Mouse (Mus musculus): ENCODE measurements at regions not wholly inside any gene's neighbourhood (a gene's known extent, or its start where the extent isn't known, plus 50 kb on each side); places are given as distances from the start of the nearest gene placed in this dataset.

DNA sequence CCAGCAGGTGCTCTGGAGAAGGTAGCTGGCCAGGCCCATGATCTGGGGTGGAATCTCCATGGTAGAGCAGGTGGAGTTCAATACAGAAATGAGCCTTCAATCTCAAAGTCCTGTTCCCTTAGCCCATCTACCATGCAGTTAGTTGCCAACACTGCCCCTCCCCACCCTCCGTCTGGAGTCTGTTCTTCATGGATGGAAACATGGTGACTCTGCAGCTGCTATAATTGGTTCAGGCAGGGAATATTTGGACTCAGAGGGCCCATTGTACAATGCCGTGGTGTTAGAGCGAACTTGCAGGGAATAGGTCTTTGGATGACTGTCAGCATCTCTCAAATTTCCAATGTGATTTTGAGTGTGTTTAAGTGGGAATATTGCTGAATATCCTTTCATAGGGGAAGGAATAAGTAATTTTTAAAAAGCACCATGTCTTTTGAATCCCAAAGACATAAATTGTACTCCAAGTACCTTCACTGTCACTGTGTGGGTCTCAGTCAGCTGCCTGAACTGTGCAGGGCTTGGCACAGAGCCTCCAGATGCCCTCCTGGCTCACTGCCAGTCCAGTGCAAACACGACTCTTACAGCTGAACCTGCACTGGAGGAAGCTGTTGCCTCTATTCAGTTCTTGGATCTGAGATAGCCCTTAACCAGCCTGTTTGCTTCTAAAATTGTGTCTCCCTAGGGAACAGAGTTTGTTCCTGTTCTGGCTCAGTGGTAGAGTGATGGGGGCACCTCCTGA lies 162.8 kb upstream of the Eef2kmt start:
- H3K27ac ChIP-seq (ENCODE audit: control insufficient read depth, insufficient read depth, low read length) = no peak overlapping the region
- H3K4me1 ChIP-seq (replicated peaks; ENCODE audit: control insufficient read depth, insufficient read depth, low read length) = no peaks in the 10 kb centered on the region; the same call in 1 of the 2 replicates
- 69% methylated on average over 4 of the region's 4 CpGs for WGBS
- no peaks in the 10 kb centered on the region for H3K36me3 ChIP-seq (ENCODE audit: control insufficient read depth, insufficient read depth, low read length)
- H3K4me3 ChIP-seq (ENCODE audit: control insufficient read depth, insufficient read depth, low read length) = no peak overlapping the region
- H3K27me3 ChIP-seq (ENCODE audit: control insufficient read depth, insufficient read depth, low read length) = no peaks in the 10 kb centered on the region
- TF ChIP-seq CTCF (IDR thresholded peaks at IDR 0.05; ENCODE audit: borderline replicate concordance, control insufficient read depth, extremely low read depth, insufficient read depth, low read length, poor library complexity) (no peak), POLR2A (IDR thresholded peaks at IDR 0.05; ENCODE audit: control insufficient read depth, extremely low read depth, insufficient read depth, low read length, poor library complexity) (no peak)
- no peak for DNase-seq

DNA sequence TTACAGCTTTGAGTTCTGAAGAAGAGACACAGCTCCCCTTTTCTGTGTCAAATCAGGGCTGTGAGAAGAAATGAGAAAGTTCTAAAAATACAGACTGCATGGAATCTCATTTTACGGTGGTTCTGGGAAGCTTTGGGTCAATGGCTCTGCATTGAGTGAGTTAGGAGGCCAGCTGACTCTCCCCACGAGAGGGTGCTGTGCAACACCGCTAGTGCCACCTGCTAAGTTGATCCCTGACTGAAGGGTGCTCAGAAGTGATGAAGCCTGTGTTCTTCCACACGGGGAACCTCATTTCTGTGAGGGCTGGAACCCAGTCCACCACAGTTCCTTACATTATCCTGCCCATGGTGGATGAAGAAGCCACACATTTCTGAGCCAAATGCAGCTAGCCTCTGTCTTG lies 159.5 kb upstream of the Eef2kmt start:
- H3K4me1 ChIP-seq (replicated peaks; ENCODE audit: control insufficient read depth, insufficient read depth, low read length) = no peaks in the 10 kb centered on the region; the same call in 1 of the 2 replicates
- no peak overlapping the region for H3K27ac ChIP-seq (ENCODE audit: control insufficient read depth, insufficient read depth, low read length)
- TF ChIP-seq POLR2A (IDR thresholded peaks at IDR 0.05; ENCODE audit: control insufficient read depth, extremely low read depth, insufficient read depth, low read length, poor library complexity) (no peak), CTCF (IDR thresholded peaks at IDR 0.05; ENCODE audit: borderline replicate concordance, control insufficient read depth, extremely low read depth, insufficient read depth, low read length, poor library complexity) (0 out of 2 replicates have a peak, but pooled peaks have one; percentile 36)
- H3K36me3 ChIP-seq (ENCODE audit: control insufficient read depth, insufficient read depth, low read length) = no peaks in the 10 kb centered on the region
- DNase-seq = peak; percentile 21
- 58% methylated on average over 4 of the region's 4 CpGs for WGBS
- H3K4me3 ChIP-seq (ENCODE audit: control insufficient read depth, insufficient read depth, low read length) = no peak overlapping the region
- no peaks in the 10 kb centered on the region for H3K27me3 ChIP-seq (ENCODE audit: control insufficient read depth, insufficient read depth, low read length)

DNA sequence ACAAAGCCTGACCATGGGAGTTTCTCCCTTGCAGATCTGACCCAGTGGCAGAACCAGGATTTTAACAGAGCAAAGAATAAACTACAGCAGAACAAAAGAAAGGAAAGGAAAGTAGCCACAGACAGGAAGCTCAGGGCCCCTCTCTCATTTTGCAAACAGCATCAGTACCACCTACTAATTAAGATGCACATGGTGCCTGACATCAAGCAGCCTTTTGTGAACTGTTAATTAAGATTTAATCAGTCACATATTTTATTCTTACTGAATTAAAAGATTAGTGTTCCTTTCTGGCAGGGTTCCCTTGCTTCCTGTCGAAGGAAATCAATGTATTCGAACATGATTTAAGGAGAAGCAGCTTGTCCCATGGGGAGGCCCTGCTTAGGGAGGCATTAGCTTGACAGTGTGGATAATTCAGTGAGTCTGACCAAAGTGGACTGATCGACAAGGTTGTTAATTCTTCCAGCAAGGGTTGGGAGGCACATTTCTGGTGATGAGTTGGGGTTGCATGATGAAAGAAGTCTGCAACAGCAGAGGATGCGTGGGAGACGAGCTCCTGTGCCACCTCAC lies 156.1 kb upstream of the Eef2kmt start:
- Histone ChIP-seq H3K36me3 (ENCODE audit: control insufficient read depth, insufficient read depth, low read length) (no peaks in the 10 kb centered on the region), H3K4me3 (ENCODE audit: control insufficient read depth, insufficient read depth, low read length) (no peak overlapping the region), H3K27ac (ENCODE audit: control insufficient read depth, insufficient read depth, low read length) (no peak overlapping the region), H3K4me1 (replicated peaks; ENCODE audit: control insufficient read depth, insufficient read depth, low read length) (no peaks in the 10 kb centered on the region), H3K27me3 (ENCODE audit: control insufficient read depth, insufficient read depth, low read length) (no peaks in the 10 kb centered on the region)
- WGBS = 64% methylated on average over 5 of the region's 5 CpGs
- DNase-seq = no peak
- TF ChIP-seq CTCF (IDR thresholded peaks at IDR 0.05; ENCODE audit: borderline replicate concordance, control insufficient read depth, extremely low read depth, insufficient read depth, low read length, poor library complexity) (no peak), POLR2A (IDR thresholded peaks at IDR 0.05; ENCODE audit: control insufficient read depth, extremely low read depth, insufficient read depth, low read length, poor library complexity) (no peak)

DNA sequence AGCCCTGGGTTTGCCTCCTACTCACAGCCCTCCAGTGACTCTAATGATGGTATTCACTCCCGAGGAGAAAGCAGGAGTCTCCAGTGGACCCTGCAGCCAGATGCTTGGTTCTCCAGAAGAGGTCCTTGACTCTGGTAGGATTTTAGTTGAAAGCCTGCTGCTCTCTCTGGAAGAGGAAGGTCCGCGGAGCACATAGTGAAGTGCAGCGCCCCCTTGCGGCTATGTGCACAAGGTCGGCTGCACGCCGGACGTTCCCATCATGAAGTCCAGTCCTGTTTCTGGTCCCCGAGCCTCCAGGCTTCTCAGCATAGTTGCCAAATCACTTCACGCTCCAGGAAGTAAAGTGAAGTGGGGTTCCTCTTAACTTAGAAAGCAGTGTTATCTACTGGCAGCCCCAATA lies 150.9 kb upstream of the Eef2kmt start:
- Histone ChIP-seq H3K4me1 (replicated peaks; ENCODE audit: control insufficient read depth, insufficient read depth, low read length) (peaks cover 2% of the 10 kb centered on the region), H3K27ac (ENCODE audit: control insufficient read depth, insufficient read depth, low read length) (no peak overlapping the region), H3K4me3 (ENCODE audit: control insufficient read depth, insufficient read depth, low read length) (no peak overlapping the region), H3K27me3 (ENCODE audit: control insufficient read depth, insufficient read depth, low read length) (no peaks in the 10 kb centered on the region; the same call in 1 of the 2 replicates), H3K36me3 (ENCODE audit: control insufficient read depth, insufficient read depth, low read length) (no peaks in the 10 kb centered on the region)
- peak; percentile 50 for DNase-seq
- 2% methylated on average over 11 of the region's 11 CpGs for WGBS
- TF ChIP-seq POLR2A (IDR thresholded peaks at IDR 0.05; ENCODE audit: control insufficient read depth, extremely low read depth, insufficient read depth, low read length, poor library complexity) (no peak), CTCF (IDR thresholded peaks at IDR 0.05; ENCODE audit: borderline replicate concordance, control insufficient read depth, extremely low read depth, insufficient read depth, low read length, poor library complexity) (peak; percentile 88)

DNA sequence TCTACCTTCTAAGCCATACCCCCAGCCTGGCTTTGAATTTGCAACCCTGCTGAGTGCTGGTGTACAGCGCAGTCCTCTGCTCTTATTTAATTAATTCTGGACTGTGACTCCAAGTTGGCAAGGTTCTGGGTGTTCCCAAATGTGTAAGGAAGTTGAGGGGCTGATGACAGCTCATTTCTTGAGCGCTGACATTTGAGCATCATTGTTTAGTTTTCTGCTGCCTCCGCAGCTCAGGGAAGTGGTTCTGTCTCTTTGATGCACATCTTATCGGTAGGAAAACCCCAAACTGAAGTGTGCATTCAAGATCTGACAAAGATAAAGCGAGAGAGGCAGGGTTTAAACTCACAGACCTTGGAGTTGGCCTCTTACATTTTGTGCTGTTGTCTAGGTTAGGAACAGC lies 137.6 kb upstream of the Eef2kmt start:
- WGBS = 23% methylated on average over 5 of the region's 5 CpGs
- no peaks in the 10 kb centered on the region for H3K36me3 ChIP-seq (ENCODE audit: control insufficient read depth, insufficient read depth, low read length)
- no peak overlapping the region for H3K4me3 ChIP-seq (ENCODE audit: control insufficient read depth, insufficient read depth, low read length)
- DNase-seq = no peak
- no peaks in the 10 kb centered on the region for H3K27me3 ChIP-seq (ENCODE audit: control insufficient read depth, insufficient read depth, low read length)
- H3K27ac ChIP-seq (ENCODE audit: control insufficient read depth, insufficient read depth, low read length) = no peak overlapping the region
- peaks cover 11% of the 10 kb centered on the region for H3K4me1 ChIP-seq (replicated peaks; ENCODE audit: control insufficient read depth, insufficient read depth, low read length)
- no peak for TF ChIP-seq POLR2A (IDR thresholded peaks at IDR 0.05; ENCODE audit: control insufficient read depth, extremely low read depth, insufficient read depth, low read length, poor library complexity)
- no peak for TF ChIP-seq CTCF (IDR thresholded peaks at IDR 0.05; ENCODE audit: borderline replicate concordance, control insufficient read depth, extremely low read depth, insufficient read depth, low read length, poor library complexity)

DNA sequence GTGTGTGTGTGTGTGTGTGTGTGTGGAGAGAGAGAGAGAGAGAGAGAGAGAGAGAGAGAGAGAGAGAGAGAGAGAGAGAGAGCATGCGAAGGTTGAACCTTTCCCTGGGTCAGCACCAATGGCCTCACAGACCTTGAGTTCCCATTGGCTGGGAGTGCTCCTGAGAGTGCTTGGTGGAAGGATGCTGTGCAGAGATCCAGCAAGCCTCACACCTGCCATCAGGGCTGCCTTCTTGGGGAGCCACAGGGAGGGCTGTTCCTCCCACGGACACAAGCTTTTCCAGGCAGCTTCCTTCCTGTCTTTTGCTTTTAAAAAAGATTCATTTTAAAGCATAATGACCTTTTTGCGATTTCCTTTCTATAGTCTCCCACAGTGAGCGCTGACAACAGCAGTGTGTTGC lies 127.1 kb upstream of the Eef2kmt start:
- TF ChIP-seq POLR2A (IDR thresholded peaks at IDR 0.05; ENCODE audit: control insufficient read depth, extremely low read depth, insufficient read depth, low read length, poor library complexity) (no peak), CTCF (IDR thresholded peaks at IDR 0.05; ENCODE audit: borderline replicate concordance, control insufficient read depth, extremely low read depth, insufficient read depth, low read length, poor library complexity) (no peak)
- Histone ChIP-seq H3K27ac (ENCODE audit: control insufficient read depth, insufficient read depth, low read length) (no peak overlapping the region), H3K36me3 (ENCODE audit: control insufficient read depth, insufficient read depth, low read length) (no peaks in the 10 kb centered on the region), H3K27me3 (ENCODE audit: control insufficient read depth, insufficient read depth, low read length) (no peaks in the 10 kb centered on the region), H3K4me1 (replicated peaks; ENCODE audit: control insufficient read depth, insufficient read depth, low read length) (peaks cover 15% of the 10 kb centered on the region), H3K4me3 (ENCODE audit: control insufficient read depth, insufficient read depth, low read length) (no peak overlapping the region)
- WGBS = 33% methylated on average over 4 of the region's 4 CpGs
- no peak for DNase-seq
